Mouse (Mus musculus): ENCODE data around the gene Heatr6.

The Heatr6 gene

DNA sequence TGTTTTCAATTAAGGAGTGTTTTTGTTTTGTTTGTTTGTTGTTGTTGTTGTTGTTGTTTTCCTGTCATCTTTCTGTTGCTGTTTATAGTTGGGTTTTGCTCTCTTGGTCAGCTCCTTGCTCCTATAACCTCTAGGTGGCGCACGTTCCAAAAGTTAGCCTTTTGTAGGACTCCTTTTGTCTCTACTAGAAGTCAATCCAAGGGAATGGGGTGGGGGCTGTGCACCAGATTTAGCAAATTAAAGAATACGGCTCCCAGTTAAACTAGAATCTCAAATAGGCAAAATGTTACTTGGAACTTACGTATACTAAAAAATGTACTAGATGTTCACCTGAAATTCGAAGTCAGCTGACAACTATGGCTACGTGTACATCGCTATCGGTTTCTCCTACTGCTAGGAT is 48.7 kb downstream of the Heatr6 start:
- peak in 1 of 2 experiments; percentile 13 for DNase-seq (ENCODE audit: low spot score in 2 of 2)

DNA sequence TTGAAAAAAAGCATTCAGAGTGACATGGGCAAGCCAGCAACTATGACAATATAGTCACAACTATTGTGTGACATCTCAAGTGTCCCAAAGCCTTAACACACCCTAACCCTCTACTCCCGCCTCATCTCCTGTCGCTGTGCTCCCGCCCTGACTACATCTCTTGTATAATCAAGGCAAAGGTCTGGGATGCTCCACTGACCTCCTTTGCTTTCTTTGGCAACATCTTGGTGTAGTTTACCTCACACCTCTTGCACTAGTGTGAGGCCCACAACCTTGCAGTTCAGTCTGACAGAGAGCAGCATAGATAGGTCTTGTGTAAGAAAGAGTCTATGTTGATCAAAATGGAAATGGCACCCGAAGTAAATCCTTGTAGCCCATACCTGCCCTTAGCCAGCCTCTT is 49.1 kb downstream of the Heatr6 start:
- DNase-seq (ENCODE audit: low spot score in 2 of 2), result no peak

- no peak for DNase-seq (ENCODE audit: low spot score in 2 of 2)
These were observed 56.9 kb downstream of the Heatr6 start for GRCm38 (mm10) chr11:83810441-83810840.

- no peak for DNase-seq (ENCODE audit: low spot score in 2 of 2)
These were observed 61.7 kb downstream of the Heatr6 start for GRCm38 (mm10) chr11:83815191-83815590.

DNA sequence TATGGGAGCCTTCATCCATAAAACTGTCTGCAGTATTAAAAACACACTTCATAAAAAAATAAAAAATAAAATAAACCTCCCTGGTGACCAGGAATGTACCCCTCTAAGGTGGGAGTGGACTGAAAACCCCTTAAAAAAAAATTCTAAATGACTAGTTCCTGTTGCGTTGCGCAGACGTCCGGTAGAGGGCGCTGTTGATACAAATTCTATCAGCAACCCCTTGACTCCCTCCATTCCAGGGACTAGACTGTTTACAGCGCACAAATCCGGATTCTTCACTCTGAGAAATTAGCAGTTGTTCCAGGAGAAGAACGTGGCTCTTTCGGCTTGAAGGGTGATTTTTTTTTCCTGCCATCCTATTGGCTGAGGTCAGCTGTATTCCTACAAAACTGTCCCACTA is 62.1 kb downstream of the Heatr6 start:
- DNase-seq (ENCODE audit: low spot score in 2 of 2), result peak; percentile 45 to 47

- DNase-seq (ENCODE audit: low spot score in 2 of 2), result no peak
These were observed 63.6 kb downstream of the Heatr6 start for GRCm38 (mm10) chr11:83817048-83817447.

DNA sequence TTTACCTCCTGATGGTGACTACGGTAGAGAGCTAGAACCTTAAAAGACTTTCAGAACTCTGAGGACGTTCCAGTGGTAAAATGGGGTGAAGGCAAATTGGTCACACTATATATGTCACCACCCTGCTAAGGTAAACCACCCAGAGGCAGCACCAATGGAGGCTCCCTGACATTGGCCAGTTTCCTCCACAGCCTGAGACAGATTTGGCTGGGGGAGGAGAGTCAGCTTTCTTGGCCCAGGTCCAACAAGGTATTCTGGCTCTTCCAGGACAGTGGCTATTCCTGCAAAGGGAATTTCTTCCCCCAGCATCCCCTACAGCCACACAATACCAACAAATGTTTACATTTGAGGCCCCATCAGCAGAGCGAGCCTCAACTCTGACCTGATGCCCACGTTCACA is 64.5 kb downstream of the Heatr6 start:
- no peak for DNase-seq (ENCODE audit: low spot score in 2 of 2)

DNA sequence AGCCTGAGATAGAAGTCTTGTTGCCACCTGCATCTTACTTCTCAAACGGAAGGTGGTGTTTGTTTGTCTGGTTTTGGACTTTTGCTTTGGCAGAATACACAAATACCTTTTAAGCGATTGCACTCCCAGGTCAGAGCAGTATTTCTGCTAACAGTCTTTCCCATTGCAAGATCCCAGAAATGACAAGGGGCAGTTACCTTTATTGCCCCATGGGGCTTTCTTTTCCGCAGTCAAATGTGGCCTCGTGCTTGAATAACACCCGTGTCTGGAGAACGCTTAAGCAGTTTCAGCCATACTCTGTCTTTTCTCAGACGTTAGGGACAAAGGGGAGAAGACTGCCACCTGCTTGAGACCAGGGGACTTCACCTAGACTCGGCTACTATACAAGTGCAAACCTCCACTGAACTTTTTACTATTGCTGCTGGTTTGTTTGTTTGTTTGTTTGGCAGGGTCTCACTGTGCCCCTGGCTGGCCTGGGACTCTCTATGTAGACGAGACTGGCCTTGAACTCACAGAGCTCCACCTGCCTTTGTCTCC is 65.2 kb downstream of the Heatr6 start:
- DNase-seq (ENCODE audit: low spot score in 2 of 2), result no peak

- no peak for DNase-seq (ENCODE audit: low spot score in 2 of 2)
These were observed 66.4 kb downstream of the Heatr6 start for GRCm38 (mm10) chr11:83819806-83820483.

DNA sequence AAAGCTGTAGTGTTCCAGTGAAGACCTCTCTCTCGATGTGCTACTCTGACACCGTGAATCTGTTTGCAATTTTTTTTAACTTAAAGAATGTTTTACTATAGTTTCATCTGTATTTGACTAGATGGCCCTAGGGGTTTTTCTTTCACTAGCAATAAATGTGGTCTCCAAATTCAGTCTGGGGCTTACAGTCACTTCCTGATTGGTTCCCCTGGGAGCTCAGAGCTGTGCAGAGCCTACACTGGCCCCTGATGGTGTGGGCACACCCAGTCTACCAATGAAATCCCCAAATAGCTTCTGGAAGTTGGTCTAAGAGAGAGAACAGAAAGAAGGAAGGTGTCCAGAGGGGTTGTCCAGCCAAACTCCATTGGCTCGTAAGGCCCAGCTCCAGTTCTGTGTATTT is 72.6 kb downstream of the Heatr6 start:
- no peak for DNase-seq (ENCODE audit: low spot score in 2 of 2)

GRCm38 (mm10) chr11:83828553-83829142 is 75.2 kb downstream of the Heatr6 start:
- DNase-seq (ENCODE audit: low spot score in 2 of 2), result no peak

GRCm38 (mm10) chr11:83832389-83832788 is 78.9 kb downstream of the Heatr6 start:
- DNase-seq (ENCODE audit: low spot score in 2 of 2), result no peak
